Mouse (Mus musculus) cortical plate, adult 2 months (tissue): Measurements from ENCODE around the gene Zpr1.

Experiments used
- CTCF ChIP-seq: fragments of 200-500 bp; IDR thresholded peaks from 2 replicates; pipeline ENCODE4 v1.5.1; 2011; ENCODE audit warnings: mild to moderate bottlenecking, control low read depth, low read length; ENCODE audit not compliant: insufficient read depth; ENCODE audit errors: extremely low read depth
- POLR2A ChIP-seq: fragments of 200-500 bp; IDR thresholded peaks from 2 replicates; pipeline ENCODE4 v1.6.1; 2011; ENCODE audit warnings: mild to moderate bottlenecking, low read length, control low read depth; ENCODE audit not compliant: insufficient read depth; ENCODE audit errors: extremely low read depth

GRCm38 (mm10) chr9:46256658-46257385 is 16.0 kb upstream of the Zpr1 start:
- no peak for TF ChIP-seq POLR2A
- no peak for TF ChIP-seq CTCF
